Comparison of ENCODE assay signal across 8 mouse cellular contexts in genomic region chr7:66165036-66165798, GRCm38 (mm10). TPM values are rescaled to one million over a fixed set of nuclear protein-coding genes. Genes with fewer than 3 reads are reported as not detected.
A peak's percentile ranks its signal among the peaks of the same experiment; 100 is the strongest.
DNase-seq lines count a peak whose midpoint lies in the region; ATAC-seq and TF ChIP-seq lines count a peak whose summit lies in the region.
"Had no signal": no experiment of that assay in that cellular context is flagged by ENCODE, and none has a peak within 500 bp of the region (broad histone marks: within the 10 kb centered on the region; RNA-seq: fewer than 3 reads in every experiment).

No protein-coding gene starts in this region.

- WGBS in heart, embryonic 16.5 days, result 62% methylated on average over 5 of the region's 5 CpGs
- WGBS in heart, embryonic 10.5 days, result 80% methylated on average over 5 of the region's 5 CpGs
- 36% methylated on average over 5 of the region's 5 CpGs for WGBS in lung, embryonic 14.5 days
- 27% methylated on average over 5 of the region's 5 CpGs for WGBS in hindbrain, postnatal 0 days
- 35% methylated on average over 5 of the region's 5 CpGs for WGBS in stomach, embryonic 15.5 days

- H3K27ac ChIP-seq in heart, embryonic 16.5 days (ENCODE audit: low read length), result peak overlapping the region; percentile 30; the same call in 1 of the 2 replicates
- H3K27ac ChIP-seq in heart, embryonic 10.5 days, result no peak overlapping the region
- H3K27ac ChIP-seq in lung, embryonic 14.5 days (ENCODE audit: low read depth), result peak overlapping the region; percentile 67; the same call in 1 of the 2 replicates
- no peak overlapping the region; the same call in 1 of the 2 replicates for H3K27ac ChIP-seq in hindbrain, postnatal 0 days
- H3K27ac ChIP-seq in stomach, embryonic 15.5 days, result peak overlapping the region; percentile 41

- no peak for DNase-seq in heart, embryonic 10.5 days (ENCODE audit: low spot score)
- DNase-seq in lung, embryonic 14.5 days, result peak; percentile 73
- no peak for DNase-seq in lung, postnatal 10 days
- peak; percentile 54 for DNase-seq in hindbrain, postnatal 0 days (ENCODE audit: low spot score)
- DNase-seq in spleen, postnatal 10 days (ENCODE audit: low spot score in 2 of 2), result no peak

- H3K36me3 ChIP-seq in heart, embryonic 16.5 days (ENCODE audit: control insufficient read depth, insufficient read depth), result 0 out of 2 replicates have a peak, but pooled peaks cover 3% of the 10 kb centered on the region
- H3K36me3 ChIP-seq in heart, embryonic 10.5 days, result no peaks in the 10 kb centered on the region
- 0 out of 2 replicates have a peak, but pooled peaks cover 5% of the 10 kb centered on the region for H3K36me3 ChIP-seq in lung, embryonic 14.5 days (ENCODE audit: insufficient read depth)
- no peaks in the 10 kb centered on the region for H3K36me3 ChIP-seq in hindbrain, postnatal 0 days (ENCODE audit: insufficient read depth, low read length)
- no peaks in the 10 kb centered on the region for H3K36me3 ChIP-seq in stomach, embryonic 15.5 days

- peaks cover 25% of the 10 kb centered on the region for H3K4me1 ChIP-seq in heart, embryonic 16.5 days (ENCODE audit: control insufficient read depth, insufficient read depth, low read length)
- H3K4me1 ChIP-seq in heart, embryonic 10.5 days, result peaks cover 20% of the 10 kb centered on the region
- H3K4me1 ChIP-seq in lung, embryonic 14.5 days (ENCODE audit: insufficient read depth), result peaks cover 10% of the 10 kb centered on the region
- peaks cover 15% of the 10 kb centered on the region; the same call in 1 of the 2 replicates for H3K4me1 ChIP-seq in hindbrain, postnatal 0 days (ENCODE audit: insufficient read depth, low read length)
- 0 out of 2 replicates have a peak, but pooled peaks cover 8% of the 10 kb centered on the region for H3K4me1 ChIP-seq in stomach, embryonic 15.5 days

- H3K4me3 ChIP-seq in heart, embryonic 16.5 days (ENCODE audit: low read length), result no peak overlapping the region
- H3K4me3 ChIP-seq in heart, embryonic 10.5 days, result no peak overlapping the region
- H3K4me3 ChIP-seq in lung, embryonic 14.5 days (ENCODE audit: low read depth, low read length), result no peak overlapping the region
- no peak overlapping the region for H3K4me3 ChIP-seq in hindbrain, postnatal 0 days (ENCODE audit: low read length)
- H3K4me3 ChIP-seq in stomach, embryonic 15.5 days (replicated peaks), result no peak overlapping the region
- H3K4me3 ChIP-seq: liver, embryonic 12.5 days had no signal

- no peak; the same call in 1 of the 2 replicates for ATAC-seq in heart, embryonic 16.5 days (replicated peaks; ENCODE audit: extremely low read depth, insufficient read depth, low FRiP score)
- ATAC-seq in lung, embryonic 14.5 days (ENCODE audit: insufficient read depth), result peak; percentile 74
- ATAC-seq in hindbrain, postnatal 0 days, result peak; percentile 73
- ATAC-seq in stomach, embryonic 15.5 days (ENCODE audit: insufficient read depth, low FRiP score, low read depth), result no peak; the same call in 1 of the 2 replicates
- ATAC-seq: liver, embryonic 12.5 days had no signal

- H3K27me3 ChIP-seq in heart, embryonic 16.5 days (ENCODE audit: control insufficient read depth, insufficient read depth, low read length), result no peaks in the 10 kb centered on the region
- no peaks in the 10 kb centered on the region for H3K27me3 ChIP-seq in heart, embryonic 10.5 days (ENCODE audit: insufficient read depth, poor library complexity, severe bottlenecking)
- H3K27me3 ChIP-seq in lung, embryonic 14.5 days (ENCODE audit: insufficient read depth, low read length), result no peaks in the 10 kb centered on the region
- H3K27me3 ChIP-seq in hindbrain, postnatal 0 days (ENCODE audit: insufficient read depth, low read length), result no peaks in the 10 kb centered on the region
- no peaks in the 10 kb centered on the region for H3K27me3 ChIP-seq in stomach, embryonic 15.5 days (replicated peaks)
- H3K27me3 ChIP-seq: liver, embryonic 12.5 days had no signal

- H3K9me3 ChIP-seq in heart, embryonic 16.5 days (replicated peaks; ENCODE audit: control insufficient read depth, low read length), result no peaks in the 10 kb centered on the region
- no peaks in the 10 kb centered on the region for H3K9me3 ChIP-seq in heart, embryonic 10.5 days
- H3K9me3 ChIP-seq in lung, embryonic 14.5 days (ENCODE audit: low read depth, low read length), result no peaks in the 10 kb centered on the region
- H3K9me3 ChIP-seq in hindbrain, postnatal 0 days (ENCODE audit: low read length), result no peaks in the 10 kb centered on the region
- no peaks in the 10 kb centered on the region for H3K9me3 ChIP-seq in stomach, embryonic 15.5 days
- H3K9me3 ChIP-seq: liver, embryonic 12.5 days had no signal

- H3K4me2 ChIP-seq in heart, embryonic 16.5 days (ENCODE audit: low read depth, low read length), result no peak overlapping the region
- no peak overlapping the region for H3K4me2 ChIP-seq in lung, embryonic 14.5 days
- no peak overlapping the region for H3K4me2 ChIP-seq in hindbrain, postnatal 0 days (ENCODE audit: low read depth, low read length)
- H3K4me2 ChIP-seq in stomach, embryonic 15.5 days, result no peak overlapping the region
- H3K4me2 ChIP-seq: liver, embryonic 12.5 days had no signal

- no peak overlapping the region for H3K9ac ChIP-seq in heart, embryonic 16.5 days (ENCODE audit: low read length)
- no peak overlapping the region for H3K9ac ChIP-seq in lung, embryonic 14.5 days
- no peak overlapping the region for H3K9ac ChIP-seq in hindbrain, postnatal 0 days (replicated peaks; ENCODE audit: low read length)
- no peak overlapping the region for H3K9ac ChIP-seq in stomach, embryonic 15.5 days
- H3K9ac ChIP-seq: liver, embryonic 12.5 days had no signal

- no peak for TF ChIP-seq CTCF in lung, embryonic 14.5 days (IDR thresholded peaks at IDR 0.05; ENCODE audit: low read depth)
- no peak for TF ChIP-seq CTCF in hindbrain, postnatal 0 days (IDR thresholded peaks at IDR 0.05; ENCODE audit: low read depth)

RNA-seq across cellular contexts. Expression of gene Chsy1, which starts 55.9 kb away (rescaled TPM):
- 10.8 and 11.5 TPM in 2 replicates for polyA plus RNA-seq in heart, embryonic 16.5 days (2015; fragmentation: Nextera tagmentation; extraction: Ambion mirVana)
- polyA plus RNA-seq in heart, embryonic 10.5 days (2016; fragmentation: Nextera tagmentation; extraction: Ambion mirVana), result 12.6 and 21.0 TPM in 2 replicates
- polyA plus RNA-seq in lung, embryonic 14.5 days (2014; fragmentation: Nextera tagmentation; extraction: Ambion mirVana), result 29.0 and 29.9 TPM in 2 replicates
- 32.9 and 35.5 TPM in 2 replicates for total RNA-seq in hindbrain, postnatal 0 days (2014; rRNA removed)
- 7.9 and 8.4 TPM in 2 replicates for polyA plus RNA-seq in hindbrain, postnatal 0 days (2015; fragmentation: Nextera tagmentation; extraction: Ambion mirVana)
- 12.5 and 14.0 TPM in 2 replicates for polyA plus RNA-seq in stomach, embryonic 15.5 days (2015; fragmentation: Nextera tagmentation; extraction: Ambion mirVana)

Comparison
In these comparisons a context has a peak if more than half of its experiments do, and no peak if none do; other contexts are left out.
1. H3K27ac ChIP-seq: peak in heart, embryonic 16.5 days (single experiment), lung, embryonic 14.5 days (single experiment) and stomach, embryonic 15.5 days (single experiment); none in heart, embryonic 10.5 days (single experiment) and hindbrain, postnatal 0 days (single experiment).
2. DNase-seq: peak in lung, embryonic 14.5 days (single experiment) and hindbrain, postnatal 0 days (single experiment); none in heart, embryonic 10.5 days (single experiment), lung, postnatal 10 days (single experiment) and spleen, postnatal 10 days (0 of 2).
3. ATAC-seq: peak in lung, embryonic 14.5 days (single experiment) and hindbrain, postnatal 0 days (single experiment); none in heart, embryonic 16.5 days (single experiment) and stomach, embryonic 15.5 days (single experiment).